Mouse (Mus musculus) cerebellum, adult 11-12 months (tissue): ENCODE measurements at regions not wholly inside any gene's neighbourhood (a gene's known extent, or its start where the extent isn't known, plus 50 kb on each side); places are given as distances from the start of the nearest gene placed in this dataset.

Experiments used
- DNase-seq: peaks from one replicate; pipeline ENCODE4 v3.0.0; 2022

DNA sequence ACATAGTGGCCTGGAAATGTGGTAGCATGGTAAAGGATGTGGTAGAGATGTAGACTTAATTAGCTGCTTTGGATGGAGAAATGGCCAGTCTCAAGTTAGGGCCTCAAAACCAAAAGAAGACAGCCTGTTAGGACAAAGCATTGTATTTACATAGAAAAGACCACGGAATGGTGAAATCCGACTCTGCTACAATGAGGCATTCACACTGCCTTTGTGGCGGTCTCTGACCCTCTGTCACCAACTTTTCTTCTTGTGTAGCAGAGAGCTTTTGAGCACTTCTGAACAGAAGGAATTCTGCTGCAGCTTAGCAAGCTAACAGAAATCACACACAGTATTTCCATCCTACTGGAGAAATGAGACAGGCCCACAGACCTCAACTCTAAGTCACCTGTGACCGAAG lies 177.7 kb downstream of the Arrdc4 start:
- DNase-seq: no peak

DNA sequence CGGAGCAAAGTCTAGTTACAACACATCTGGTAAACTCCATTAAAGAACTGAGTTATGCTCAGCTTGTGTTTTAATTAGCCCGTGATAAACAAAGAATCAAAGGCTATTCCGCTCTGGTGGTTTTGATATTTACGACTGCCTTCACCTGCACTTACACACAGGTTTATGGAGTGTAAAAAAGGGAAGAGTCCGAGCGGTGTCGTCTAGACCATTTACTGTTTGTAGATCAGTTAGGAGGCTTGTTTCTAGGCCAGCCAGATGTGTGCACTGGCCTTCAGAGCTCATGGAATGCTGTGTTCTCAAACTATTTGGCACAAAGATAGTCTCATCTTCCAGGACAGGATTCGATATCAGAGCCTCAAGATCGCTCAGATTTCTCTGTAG lies 180.9 kb downstream of the Arrdc4 start:
- no peak for DNase-seq

- no peak for DNase-seq
Measured at GRCm38 (mm10) chr7:68567452-68568126, 181.5 kb downstream of the Arrdc4 start.

DNA sequence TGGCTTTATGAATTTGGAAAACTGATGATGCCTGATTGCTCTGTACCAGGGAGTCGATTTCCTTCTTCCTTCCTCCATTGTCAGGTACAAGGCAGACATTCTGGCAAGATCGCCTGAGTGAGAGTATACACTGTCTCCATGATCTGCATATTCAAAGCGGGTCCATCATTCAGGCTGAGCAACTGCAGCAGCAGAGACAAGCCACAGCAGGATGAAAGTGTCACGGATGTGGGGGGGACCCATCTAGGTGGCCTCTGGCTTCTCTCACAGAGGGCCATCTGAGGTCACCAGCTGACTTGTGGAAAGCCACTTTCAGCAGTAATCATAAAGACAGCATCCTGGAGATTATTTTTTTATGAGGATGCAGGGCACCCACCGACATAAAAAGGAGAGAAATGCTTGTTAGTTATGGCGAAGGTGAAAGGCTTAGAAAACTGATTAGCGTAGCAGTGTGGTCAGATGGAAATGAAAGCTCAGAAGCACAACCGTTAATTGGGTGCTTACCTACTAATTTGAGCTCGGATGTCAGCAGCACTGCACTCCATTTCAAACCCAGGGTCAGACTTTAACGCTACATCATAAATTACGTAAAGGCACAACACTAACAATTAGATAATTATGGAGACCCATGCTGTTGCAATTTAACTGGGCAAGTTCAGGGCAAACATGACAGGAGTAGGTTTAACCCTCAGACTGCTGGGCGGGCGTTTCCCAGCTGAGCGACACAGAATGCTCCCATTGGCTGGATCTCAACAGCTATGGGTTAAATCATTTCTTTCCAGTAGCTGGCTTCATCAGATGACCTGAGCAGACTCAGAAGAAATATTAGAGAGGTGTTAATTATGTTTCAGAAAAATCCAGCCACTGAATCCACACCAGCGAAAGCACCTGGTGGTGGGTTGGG lies 189.3 kb downstream of the Arrdc4 start:
- DNase-seq: no peak

DNA sequence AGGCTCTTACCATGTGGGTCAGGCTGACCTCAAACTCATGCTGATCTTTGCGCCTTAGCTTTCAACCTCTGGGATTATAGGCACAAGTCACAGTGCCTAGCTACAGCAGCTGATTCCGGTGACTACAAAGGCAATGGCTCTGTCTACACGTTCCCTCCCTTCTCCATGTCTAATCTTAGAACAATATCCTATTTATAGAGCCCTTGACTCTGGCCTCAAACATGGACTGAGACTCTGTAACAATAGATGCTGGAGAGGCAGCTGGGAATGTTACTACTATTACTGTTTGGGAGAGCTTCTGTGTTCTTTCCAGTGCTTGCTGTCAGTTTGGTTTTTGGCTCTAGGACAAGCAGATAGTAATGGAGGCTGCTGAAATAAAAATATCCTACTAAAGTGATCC lies 198.7 kb downstream of the Arrdc4 start:
- no peak for DNase-seq

DNA sequence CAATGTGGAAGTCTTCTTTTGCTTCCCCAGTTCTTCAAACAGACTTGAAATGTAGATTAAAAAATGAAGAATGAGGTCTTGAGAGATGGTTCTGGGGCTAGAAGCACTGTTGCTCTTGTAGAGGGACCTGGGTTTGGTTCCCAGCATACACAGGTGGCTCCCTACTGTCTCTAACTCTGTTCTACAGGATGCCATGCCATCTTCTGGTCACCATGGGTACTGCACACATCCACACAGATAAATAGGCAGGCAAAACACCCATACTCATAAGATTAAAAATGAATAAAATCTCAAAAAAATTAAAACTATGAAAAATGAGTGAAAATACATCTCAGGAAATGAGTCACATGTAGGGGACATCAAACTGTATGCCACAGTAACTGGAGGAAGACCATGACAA lies 200.9 kb downstream of the Arrdc4 start:
- no peak for DNase-seq

DNA sequence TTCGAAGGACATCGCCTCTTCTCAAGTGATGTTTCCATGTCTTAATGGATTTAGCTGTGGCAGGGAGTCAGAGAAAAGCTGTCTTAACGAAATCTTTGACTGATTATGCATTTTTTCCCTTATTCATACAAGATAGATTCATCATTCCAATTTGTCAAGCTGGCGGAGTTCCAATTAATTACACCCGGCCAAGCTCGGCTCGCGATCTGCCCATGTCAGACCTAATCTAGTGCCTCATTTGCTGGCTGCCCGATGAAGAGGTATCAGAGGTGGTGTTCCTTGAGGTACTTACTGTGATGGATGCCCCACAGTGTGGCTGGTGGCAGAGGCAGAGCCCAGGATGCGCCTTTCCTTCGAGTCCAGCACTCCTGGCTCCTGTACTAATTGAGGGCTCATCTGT lies 204.9 kb downstream of the Arrdc4 start:
- DNase-seq: no peak

DNA sequence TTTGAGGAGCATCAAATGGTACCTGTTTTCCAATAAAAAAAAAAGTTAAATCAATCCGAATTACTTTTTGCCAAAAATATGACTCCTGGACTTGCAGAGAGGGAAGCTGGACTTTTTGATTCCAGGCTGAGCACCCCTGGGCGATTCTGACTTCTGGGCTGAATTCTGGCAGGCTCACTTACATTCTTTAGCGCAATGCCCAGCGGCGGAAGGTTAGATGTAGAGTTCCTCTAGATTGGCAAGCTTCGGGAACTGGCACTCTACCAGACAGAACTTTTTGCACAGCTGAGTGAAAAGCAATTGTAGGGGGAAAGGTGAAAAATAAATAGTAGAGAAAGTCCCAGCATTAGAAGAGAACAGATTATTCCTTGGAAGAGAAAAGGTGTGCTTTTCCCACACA lies 235.5 kb downstream of the Fam169b start:
- no peak for DNase-seq

- DNase-seq: no peak
Measured at GRCm38 (mm10) chr7:68491143-68491810, 217.6 kb downstream of the Fam169b start.

GRCm38 (mm10) chr7:68486676-68487075 lies 213.0 kb downstream of the Fam169b start:
- DNase-seq: no peak

DNA sequence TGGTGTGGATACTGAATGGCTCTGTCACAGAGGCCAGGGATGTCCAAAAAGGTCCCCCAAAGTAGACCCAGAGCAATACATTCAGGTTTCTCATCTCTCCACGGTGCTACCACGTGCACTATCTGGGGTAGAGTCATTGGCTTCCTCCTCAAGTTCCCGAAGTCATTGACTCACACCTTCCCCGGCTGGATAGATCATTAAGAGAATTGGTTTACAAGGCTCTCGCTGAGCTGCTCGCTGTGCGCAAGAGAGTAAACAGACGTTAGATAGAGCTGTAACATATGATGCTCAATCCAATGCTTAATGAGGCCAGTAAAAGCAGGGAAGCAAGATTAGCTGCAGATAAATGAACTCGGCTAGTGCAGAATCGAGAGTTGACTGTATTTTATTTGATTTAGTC lies 208.9 kb downstream of the Fam169b start:
- DNase-seq: no peak

DNA sequence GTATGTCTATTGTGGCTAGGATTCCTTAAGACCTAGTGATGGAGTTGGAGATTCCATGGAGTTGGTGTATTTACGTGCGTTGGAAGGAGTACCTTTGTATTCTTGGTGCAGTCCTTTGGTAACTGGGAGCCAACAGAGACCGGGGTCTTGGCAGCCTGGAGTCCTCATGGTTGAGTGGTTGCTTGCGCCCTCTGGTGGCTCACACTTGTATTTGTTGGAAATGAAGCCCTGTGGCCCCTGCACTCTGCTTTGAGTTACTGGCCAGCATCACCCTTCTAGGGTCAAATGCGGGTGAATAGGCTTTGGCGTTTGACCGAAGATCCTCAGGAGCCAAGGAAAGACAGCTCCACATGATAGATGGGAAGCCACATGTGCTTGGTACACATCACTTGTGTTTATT lies 207.1 kb downstream of the Fam169b start:
- peak; percentile 33 for DNase-seq

DNA sequence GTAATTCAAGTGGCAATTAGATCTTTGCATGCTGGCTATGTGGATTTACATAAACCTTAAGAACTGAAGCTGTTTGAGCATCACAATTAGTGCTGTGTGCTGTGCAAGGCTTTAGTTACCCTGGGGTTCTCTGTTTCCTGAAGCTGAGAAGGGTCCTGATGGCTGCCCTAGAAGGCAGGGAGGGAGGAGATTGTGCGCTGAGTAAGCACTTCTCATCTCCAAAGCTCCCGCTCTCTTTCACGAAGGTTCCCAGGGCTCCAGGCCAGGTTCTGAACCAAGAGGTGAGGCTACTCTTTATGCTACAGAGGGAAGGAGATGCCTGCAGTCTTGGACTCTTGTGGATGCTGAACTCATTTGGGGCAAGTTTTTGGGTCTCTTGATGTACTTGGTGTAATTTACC lies 206.7 kb downstream of the Fam169b start:
- no peak for DNase-seq

DNA sequence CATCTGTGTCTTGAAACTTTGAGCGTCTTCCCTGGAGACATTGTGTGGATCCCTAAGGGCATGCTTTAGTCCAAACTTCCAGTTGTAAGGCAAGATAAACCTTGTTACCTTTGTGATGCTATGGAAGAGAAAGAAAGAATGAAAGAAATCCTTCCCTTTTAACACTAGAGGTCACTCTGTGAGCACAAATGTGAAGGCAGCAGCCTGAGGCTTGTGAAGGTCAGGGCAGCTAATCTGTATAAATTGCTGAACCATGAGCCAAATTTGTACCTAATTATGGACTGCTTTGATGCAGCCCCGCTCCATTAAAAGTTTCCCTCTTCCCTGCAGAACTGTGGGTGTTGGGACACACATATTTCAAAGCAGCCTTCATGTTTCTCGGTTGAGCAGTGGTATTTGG lies 204.4 kb downstream of the Fam169b start:
- no peak for DNase-seq

- no peak for DNase-seq
Measured at GRCm38 (mm10) chr7:68472800-68473199, 199.2 kb downstream of the Fam169b start.

DNA sequence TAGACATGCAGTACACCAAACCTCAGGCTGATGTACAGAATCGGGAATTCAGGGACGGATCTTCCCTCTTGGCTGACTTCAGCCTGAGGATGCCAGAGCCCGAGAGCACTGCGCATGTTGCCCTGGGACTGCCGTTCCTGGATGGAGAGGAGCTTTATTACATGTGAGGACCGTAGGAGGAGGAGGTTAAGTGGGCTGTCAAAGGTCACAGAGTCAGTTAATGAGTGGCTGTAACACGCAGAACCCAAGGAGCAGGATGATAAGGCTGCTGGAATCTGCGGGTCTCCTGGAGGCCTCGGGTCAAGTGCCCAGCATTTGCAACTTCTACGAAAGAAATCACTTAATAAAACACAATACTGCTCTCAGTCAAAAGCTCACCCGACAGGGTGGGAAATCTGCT lies 197.3 kb downstream of the Fam169b start:
- no peak for DNase-seq

DNA sequence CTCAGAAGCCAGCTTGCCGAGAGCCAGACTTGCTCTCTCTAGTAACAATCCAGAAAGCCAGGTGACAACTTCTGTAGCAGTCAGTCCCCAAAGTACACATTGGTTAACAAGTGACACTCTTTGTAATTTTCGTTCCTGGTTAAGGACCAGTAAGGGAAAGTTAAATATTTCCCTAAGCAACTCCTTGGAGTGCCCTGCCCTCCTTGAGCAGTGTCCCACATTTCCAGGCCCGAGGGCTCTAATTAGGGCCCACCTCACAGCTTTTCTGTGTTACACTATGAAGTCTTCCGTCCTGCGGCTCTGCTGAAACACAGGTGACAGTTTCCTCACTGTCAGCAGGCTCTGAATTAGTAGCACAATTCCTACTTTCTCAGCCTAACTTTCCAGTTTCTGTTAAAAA lies 194.9 kb downstream of the Fam169b start:
- no peak for DNase-seq

DNA sequence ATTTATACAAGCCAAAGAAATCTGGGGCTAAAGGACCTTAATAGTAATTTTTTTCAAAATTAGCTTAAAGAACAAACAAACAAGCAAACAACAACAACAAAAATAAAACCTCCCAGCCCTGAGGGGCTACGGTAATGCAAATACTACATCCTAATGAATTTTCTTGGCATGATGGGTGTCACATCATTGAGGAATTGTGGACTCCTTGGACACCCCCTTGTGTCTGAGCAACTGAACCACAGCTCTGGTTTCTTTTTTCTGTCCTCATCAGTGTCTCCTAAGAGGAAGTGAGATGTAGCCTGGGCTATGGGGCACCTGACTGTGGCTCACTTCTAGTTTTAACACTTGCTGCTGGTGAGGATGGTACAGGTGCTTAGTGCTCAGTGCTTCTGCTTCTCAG lies 184.2 kb downstream of the Fam169b start:
- no peak for DNase-seq

- no peak for DNase-seq
Measured at GRCm38 (mm10) chr7:68455451-68455850, 181.8 kb downstream of the Fam169b start.

DNA sequence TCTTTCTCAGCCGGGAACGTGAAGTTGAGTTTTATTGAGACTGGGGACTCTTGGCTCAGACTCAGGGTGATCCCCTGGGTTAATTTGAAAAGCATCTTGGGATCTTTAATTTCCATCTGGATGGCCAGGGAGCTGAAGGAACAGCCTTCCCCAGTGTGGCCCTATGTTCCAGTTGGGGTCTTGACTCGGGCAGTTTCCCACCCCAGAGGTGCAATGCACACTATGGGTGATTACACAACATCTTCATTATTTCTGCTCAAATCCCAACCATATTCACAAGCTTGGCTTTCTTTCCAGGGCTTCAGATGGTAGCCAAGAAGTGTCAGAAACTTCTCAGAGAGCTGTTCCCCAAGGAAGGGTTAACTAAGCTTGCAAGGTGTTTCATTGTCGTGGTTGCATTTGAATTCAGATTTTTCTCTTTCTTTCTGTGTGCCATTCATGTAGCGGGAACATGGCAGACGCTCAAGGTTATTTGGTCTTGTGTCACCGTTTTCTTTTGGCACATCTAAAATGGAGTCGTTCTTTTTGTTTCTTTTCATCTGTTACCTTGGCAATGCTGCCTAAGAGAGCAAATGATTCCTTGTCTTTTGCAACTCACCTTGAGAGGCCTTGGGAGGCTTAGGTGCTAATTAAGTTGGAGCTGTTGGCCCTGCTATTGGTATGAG lies 179.5 kb downstream of the Fam169b start:
- no peak for DNase-seq

- DNase-seq: no peak
Measured at GRCm38 (mm10) chr7:68444426-68445095, 170.9 kb downstream of the Fam169b start.

DNA sequence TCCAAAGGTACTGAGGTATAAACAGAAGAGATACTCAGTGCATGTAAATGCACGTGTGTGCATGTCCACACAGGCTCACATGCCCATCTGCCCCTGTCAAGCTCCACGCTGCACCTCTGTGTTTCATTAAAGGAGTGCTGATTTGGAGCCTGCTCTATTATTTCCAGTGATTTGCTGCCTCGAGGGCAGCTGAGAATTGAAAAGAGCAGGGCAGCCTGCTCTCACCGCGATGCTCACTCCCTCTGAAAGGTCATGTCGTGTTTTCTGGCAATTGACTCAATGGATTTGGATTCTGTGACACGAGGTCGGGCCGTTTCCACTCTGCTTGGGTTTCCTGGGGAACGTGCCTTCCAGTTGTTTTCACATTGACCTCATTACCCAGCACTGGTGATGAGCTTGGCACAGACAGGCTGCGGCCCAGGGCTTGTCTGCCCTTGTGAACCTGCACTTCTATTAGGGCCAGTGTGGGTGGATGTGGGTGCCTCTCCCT lies 167.1 kb downstream of the Fam169b start:
- no peak for DNase-seq

DNA sequence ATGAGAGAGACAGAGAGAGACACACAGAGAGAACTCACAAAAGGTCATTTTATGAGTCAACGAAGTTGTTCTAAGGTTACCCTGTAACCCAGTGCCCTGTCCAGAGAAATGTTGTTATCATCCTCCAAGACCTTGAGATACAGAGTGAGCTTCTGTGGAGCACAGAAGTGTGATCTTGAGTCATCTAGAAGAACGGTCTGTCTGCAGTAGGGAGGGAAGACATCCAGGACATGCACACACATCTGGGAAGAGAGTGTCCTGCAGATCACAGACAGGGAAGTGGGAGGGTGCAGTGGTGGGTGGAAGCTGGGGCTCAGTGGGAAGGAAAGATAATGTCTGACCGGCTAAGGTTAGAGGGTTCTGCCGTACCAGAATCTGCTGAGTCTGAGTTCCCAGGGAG lies 155.3 kb downstream of the Fam169b start:
- DNase-seq: no peak
